Mouse (Mus musculus): ENCODE measurements around the gene Dph7. TPM values are rescaled to one million over a fixed set of nuclear protein-coding genes. Genes with fewer than 3 reads are reported as not detected.

The Dph7 gene
- 10 to 100 TPM; 31.9 to 39.7 TPM for polyA plus RNA-seq (2017; shearing (Covaris generic))

GRCm38 (mm10) chr2:24962304-24963000, at the start of gene Dph7:
Dph7 (plus strand) TSS chr2:24962400.

GRCm38 (mm10) chr2:24918930-24919838, 43.0 kb upstream of the Dph7 start, which contains the start of gene Ehmt1:
Ehmt1 (minus strand) TSS chr2:24919614.

GRCm38 (mm10) chr2:24935057-24935796, 27.0 kb upstream of the Dph7 start, which contains the start of gene Arrdc1:
Arrdc1 (minus strand) TSS chr2:24935252.

GRCm38 (mm10) chr2:24949421-24950188, 12.6 kb upstream of the Dph7 start, which contains the start of gene Zmynd19:
Zmynd19 (plus strand) TSS chr2:24949792.

GRCm38 (mm10) chr2:24974906-24975703, 12.9 kb downstream of the Dph7 start, which contains the start of gene Mrpl41:
Mrpl41 (minus strand) TSS chr2:24975098.

GRCm38 (mm10) chr2:24975704-24976297, 13.6 kb downstream of the Dph7 start, which contains the start of gene Pnpla7:
Pnpla7 (plus strand) TSS chr2:24976033.

Other genes starting within 250 kb of the Dph7 start
- gene Cacna1b, start 199.2 kb upstream of the Dph7 start, polyA plus RNA-seq (2017; shearing (Covaris generic)), result under 1 TPM; 0.11 to 0.22 TPM
- 10 to 100 TPM; 42.0 to 43.0 TPM for gene Ehmt1, start 42.8 kb upstream of the Dph7 start, polyA plus RNA-seq (2017; shearing (Covaris generic))
- gene Arrdc1, start 27.1 kb upstream of the Dph7 start, polyA plus RNA-seq (2017; shearing (Covaris generic)), result 100 to 1,000 TPM; 238 to 261 TPM
- 10 to 100 TPM; 17.1 to 20.3 TPM for gene Zmynd19, start 12.6 kb upstream of the Dph7 start, polyA plus RNA-seq (2017; shearing (Covaris generic))
- gene Mrpl41, start 12.7 kb downstream of the Dph7 start, polyA plus RNA-seq (2017; shearing (Covaris generic)), result 10 to 100 TPM; 82.9 to 86.7 TPM
- gene Pnpla7, start 13.6 kb downstream of the Dph7 start, polyA plus RNA-seq (2017; shearing (Covaris generic)), result 10 to 100 TPM; 80.2 to 86.3 TPM
- 10 to 100 TPM; 35.8 to 65.7 TPM for gene Nsmf, start 92.0 kb downstream of the Dph7 start, polyA plus RNA-seq (2017; shearing (Covaris generic))
- 1 to 10 TPM; 1.1 to 2.4 TPM for gene Entpd8, start 117.9 kb downstream of the Dph7 start, polyA plus RNA-seq (2017; shearing (Covaris generic))
- gene Noxa1, start 132.7 kb downstream of the Dph7 start, polyA plus RNA-seq (2017; shearing (Covaris generic)), result 10 to 100 TPM in 1 of 2 experiments, 1 to 10 TPM in 1; 3.2 to 10.1 TPM
- 1 to 10 TPM; 4.9 to 8.7 TPM for gene Nrarp, start 218.4 kb downstream of the Dph7 start, polyA plus RNA-seq (2017; shearing (Covaris generic))
- gene Tor4a, start 234.5 kb downstream of the Dph7 start, polyA plus RNA-seq (2017; shearing (Covaris generic)), result 100 to 1,000 TPM; 105 to 119 TPM
- 100 to 1,000 TPM; 141 to 186 TPM for gene Nelfb, start 249.1 kb downstream of the Dph7 start, polyA plus RNA-seq (2017; shearing (Covaris generic))